Mouse (Mus musculus): ENCODE measurements at regions not wholly inside any gene's neighbourhood (a gene's known extent, or its start where the extent isn't known, plus 50 kb on each side); places are given as distances from the start of the nearest gene placed in this dataset.

GRCm38 (mm10) chr2:8276127-8276773, 766.9 kb upstream of the Celf2 start:
- TF ChIP-seq POLR2A (IDR thresholded peaks at IDR 0.05; ENCODE audit: insufficient read depth, low read length) (no peak), CTCF (IDR thresholded peaks at IDR 0.05; ENCODE audit: low read depth, low read length) (no peak), EP300 (IDR thresholded peaks at IDR 0.05; ENCODE audit: insufficient read depth, low read depth, low read length) (no peak)
